7 mouse cellular contexts compared by ENCODE assay signal in genomic region chr2:168741273-168742058, GRCm38 (mm10). TPM values are rescaled to one million over a fixed set of nuclear protein-coding genes. Genes with fewer than 3 reads are reported as not detected.
A peak's percentile ranks its signal among the peaks of the same experiment; 100 is the strongest.
DNase-seq lines count a peak whose midpoint lies in the region; ATAC-seq and TF ChIP-seq lines count a peak whose summit lies in the region.

No protein-coding gene starts in this region.

- H3K27ac ChIP-seq in heart, adult 2 months, result peak overlapping the region; percentile 75
- peak overlapping the region; percentile 65 for H3K27ac ChIP-seq in midbrain, embryonic 11.5 days (ENCODE audit: low read depth, low read length)

- peak; percentile 73 to 86 for DNase-seq in adrenal gland, postnatal 36 days
- peak; percentile 78 for DNase-seq in embryo, embryonic 11 days
- peak; percentile 72 to 74 for DNase-seq in heart, adult 2 months
- peak; percentile 90 for DNase-seq in kidney, adult 18-20 months
- peak; percentile 65 for DNase-seq in left cerebral cortex, postnatal 4 days
- peak; percentile 98 for DNase-seq in midbrain, embryonic 11.5 days (ENCODE audit: low spot score, missing footprints)
- peak; percentile 9 to 44 for DNase-seq in spleen, postnatal 10 days (ENCODE audit: low spot score in 2 of 2)

- H3K4me1 ChIP-seq in heart, adult 2 months (ENCODE audit: control insufficient read depth, insufficient read depth, low read length), result peaks cover 4% of the 10 kb centered on the region
- H3K4me1 ChIP-seq in midbrain, embryonic 11.5 days (ENCODE audit: control insufficient read depth, insufficient read depth, low read length), result peaks cover 2% of the 10 kb centered on the region; the same call in 1 of the 2 replicates

- TF ChIP-seq CTCF in heart, adult 2 months (IDR thresholded peaks at IDR 0.05), result peak; percentile 48

- ATAC-seq in midbrain, embryonic 11.5 days (ENCODE audit: low FRiP score), result peak; percentile 79

- H3K9me3 ChIP-seq in midbrain, embryonic 11.5 days (ENCODE audit: control insufficient read depth, low read length), result no peaks in the 10 kb centered on the region

- H3K4me3 ChIP-seq in heart, adult 2 months, result peak overlapping the region; percentile 93
- peak overlapping the region; percentile 84 for H3K4me3 ChIP-seq in midbrain, embryonic 11.5 days (ENCODE audit: low read depth, low read length)

- no peaks in the 10 kb centered on the region for H3K79me2 ChIP-seq in heart, adult 2 months (replicated peaks; ENCODE audit: control insufficient read depth, insufficient read depth, low read length)

- intact Hi-C loops in heart, adult 2 months (cut with DNase I), result loop anchor here (1.0 to 5.0 kb wide), 2 partner anchors 50 to 269 kb away; no protein-coding TSS in a partner anchor
- intact Hi-C loops in left cerebral cortex, postnatal 4 days (cut with DNase I), result no loop called here

- TF ChIP-seq POLR2A in heart, adult 2 months (IDR thresholded peaks at IDR 0.05; ENCODE audit: insufficient read depth, low read depth, low read length), result no peak

- peak overlapping the region; percentile 71 for H3K4me2 ChIP-seq in midbrain, embryonic 11.5 days

- H3K9ac ChIP-seq in heart, adult 2 months (ENCODE audit: low read depth, low read length), result peak overlapping the region; percentile 67
- peak overlapping the region; percentile 92 for H3K9ac ChIP-seq in midbrain, embryonic 11.5 days (ENCODE audit: low read length)

- H3K27me3 ChIP-seq in heart, adult 2 months (ENCODE audit: control insufficient read depth, insufficient read depth, low read length), result no peaks in the 10 kb centered on the region
- H3K27me3 ChIP-seq in midbrain, embryonic 11.5 days (ENCODE audit: control insufficient read depth, insufficient read depth, low read length), result no peaks in the 10 kb centered on the region

- 9% methylated on average over 88 of the region's 108 CpGs for WGBS in heart, adult 2 months
- WGBS in midbrain, embryonic 11.5 days, result under 1% methylated on average over 67 of the region's 108 CpGs

- H3K36me3 ChIP-seq in heart, adult 2 months (ENCODE audit: control insufficient read depth, insufficient read depth, low read length), result no peaks in the 10 kb centered on the region
- no peaks in the 10 kb centered on the region for H3K36me3 ChIP-seq in midbrain, embryonic 11.5 days (ENCODE audit: control insufficient read depth, insufficient read depth, low read length)

- no peak for TF ChIP-seq EP300 in heart, adult 2 months (IDR thresholded peaks at IDR 0.05; ENCODE audit: insufficient read depth, low read depth, low read length)

RNA-seq across cellular contexts. Expression of gene Atp9a, which starts 0.7 kb away (rescaled TPM):
- total RNA-seq in adrenal gland, postnatal 36 days (2021), result 10 to 100 TPM; 70.2 to 81.5 TPM
- 10 to 100 TPM; 50.5 to 56.9 TPM for total RNA-seq in heart, adult 2 months (2021)
- polyA plus RNA-seq in heart, adult 2 months (2012; rRNA removed), result 51.5 and 64.3 TPM in 2 replicates
- 100 to 1,000 TPM; 448 to 467 TPM for total RNA-seq in left cerebral cortex, postnatal 4 days (2021)
- 14.6 and 16.8 TPM in 2 replicates for polyA plus RNA-seq in midbrain, embryonic 11.5 days (2014; fragmentation: Nextera tagmentation; extraction: Ambion mirVana)

RNA-seq across cellular contexts. Expression of gene Sall4, which starts 26.3 kb away (rescaled TPM):
- total RNA-seq in adrenal gland, postnatal 36 days (2021), result not detected
- total RNA-seq in heart, adult 2 months (2021), result 1 to 10 TPM; 1.5 to 2.3 TPM
- polyA plus RNA-seq in heart, adult 2 months (2012; rRNA removed), result 1.2 and 1.3 TPM in 2 replicates
- not detected for total RNA-seq in left cerebral cortex, postnatal 4 days (2021)
- polyA plus RNA-seq in midbrain, embryonic 11.5 days (2014; fragmentation: Nextera tagmentation; extraction: Ambion mirVana), result 33.9 and 37.2 TPM in 2 replicates

Comparison
In these comparisons a context has a peak if more than half of its experiments do, and no peak if none do; other contexts are left out.
1. Peak in every context shown above with its lines: DNase-seq, ATAC-seq, H3K4me3 ChIP-seq and H3K27ac ChIP-seq.
2. DNase-seq: peak in every context shown above with its lines; median percentile 98 in midbrain, embryonic 11.5 days; 90 in kidney, adult 18-20 months; 80 in adrenal gland, postnatal 36 days; 78 in embryo, embryonic 11 days; 73 in heart, adult 2 months; 65 in left cerebral cortex, postnatal 4 days; 26 in spleen, postnatal 10 days.
3. RNA of gene Atp9a, which starts 0.7 kb away (total RNA-seq): 448 to 467 TPM in left cerebral cortex, postnatal 4 days; 70.2 to 81.5 TPM in adrenal gland, postnatal 36 days and 50.5 to 56.9 TPM in heart, adult 2 months; every median in the first group is over 4 times any median in the second.